Mouse (Mus musculus) frontal cortex, postnatal 36 days (tissue): ENCODE results near the gene Ift43.

ENCODE experiments used
- DNase-seq, 2 experiments: peaks; one replicate each; pipeline ENCODE4 v3.0.0; 2022; ENCODE audit warnings: low spot score in 2 of 2

Gene Ift43

DNA sequence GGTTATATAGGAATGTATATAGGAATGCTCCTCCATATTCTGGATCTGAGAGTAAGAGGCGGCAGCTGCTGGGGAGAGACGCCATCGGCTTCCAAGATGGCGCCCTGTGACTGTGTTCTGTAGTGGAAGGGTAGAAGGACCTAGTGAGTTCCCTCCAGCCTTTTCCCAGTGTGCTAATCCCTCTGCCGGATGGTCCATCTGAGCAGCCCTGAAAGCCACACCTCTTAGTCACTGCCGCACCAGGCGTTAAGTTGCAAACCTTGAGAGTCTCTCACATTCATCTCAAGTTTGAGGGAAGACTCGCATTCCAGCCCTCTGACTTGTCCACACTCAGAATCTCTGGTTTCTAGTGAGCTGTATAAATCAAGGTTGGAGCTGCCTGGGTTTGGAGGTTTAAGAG is 46.7 kb downstream of the Ift43 start:
- DNase-seq: no peak

GRCm38 (mm10) chr12:86129696-86130095 is 47.4 kb downstream of the Ift43 start:
- DNase-seq: no peak

DNA sequence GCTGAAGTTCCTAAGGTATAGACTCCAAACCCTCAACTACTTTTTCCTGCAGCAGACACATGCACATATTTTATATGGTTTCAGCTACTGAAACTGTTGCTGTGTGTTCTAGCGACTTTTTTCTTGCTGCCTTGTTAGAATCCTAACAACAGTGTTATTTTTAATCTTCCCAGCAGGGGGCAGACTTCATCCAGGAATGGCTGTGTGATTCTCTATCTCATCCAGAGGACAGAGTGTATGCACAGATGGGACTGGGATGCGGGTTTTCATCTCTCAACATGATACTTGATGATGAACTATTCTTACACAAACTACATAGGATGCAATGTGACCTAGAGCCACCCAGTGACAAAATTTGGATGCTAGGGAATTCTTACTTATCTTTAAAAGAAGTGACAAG is 50.5 kb downstream of the Ift43 start:
- DNase-seq: peak; percentile 60 to 87

- no peak for DNase-seq
Measured at GRCm38 (mm10) chr12:86135691-86136090, 53.4 kb downstream of the Ift43 start.

GRCm38 (mm10) chr12:86138696-86139095 is 56.4 kb downstream of the Ift43 start:
- DNase-seq: no peak

- no peak for DNase-seq
Measured at GRCm38 (mm10) chr12:86142389-86142788, 60.0 kb downstream of the Ift43 start.

- DNase-seq: no peak
Measured at GRCm38 (mm10) chr12:86146246-86146645, 63.9 kb downstream of the Ift43 start.

- no peak for DNase-seq
Measured at GRCm38 (mm10) chr12:86148271-86148670, 65.9 kb downstream of the Ift43 start.

GRCm38 (mm10) chr12:86149087-86149486 is 66.7 kb downstream of the Ift43 start:
- DNase-seq: no peak

- DNase-seq: no peak
Measured at GRCm38 (mm10) chr12:86151941-86152340, 69.6 kb downstream of the Ift43 start.

- no peak for DNase-seq
Measured at GRCm38 (mm10) chr12:86153213-86153957, 71.0 kb downstream of the Ift43 start.

GRCm38 (mm10) chr12:86155176-86155575 is 72.8 kb downstream of the Ift43 start:
- DNase-seq: no peak

GRCm38 (mm10) chr12:86157166-86157565 is 74.8 kb downstream of the Ift43 start:
- DNase-seq: no peak

GRCm38 (mm10) chr12:86157894-86158444 is 75.6 kb downstream of the Ift43 start:
- DNase-seq: peak; percentile 45 to 75

DNA sequence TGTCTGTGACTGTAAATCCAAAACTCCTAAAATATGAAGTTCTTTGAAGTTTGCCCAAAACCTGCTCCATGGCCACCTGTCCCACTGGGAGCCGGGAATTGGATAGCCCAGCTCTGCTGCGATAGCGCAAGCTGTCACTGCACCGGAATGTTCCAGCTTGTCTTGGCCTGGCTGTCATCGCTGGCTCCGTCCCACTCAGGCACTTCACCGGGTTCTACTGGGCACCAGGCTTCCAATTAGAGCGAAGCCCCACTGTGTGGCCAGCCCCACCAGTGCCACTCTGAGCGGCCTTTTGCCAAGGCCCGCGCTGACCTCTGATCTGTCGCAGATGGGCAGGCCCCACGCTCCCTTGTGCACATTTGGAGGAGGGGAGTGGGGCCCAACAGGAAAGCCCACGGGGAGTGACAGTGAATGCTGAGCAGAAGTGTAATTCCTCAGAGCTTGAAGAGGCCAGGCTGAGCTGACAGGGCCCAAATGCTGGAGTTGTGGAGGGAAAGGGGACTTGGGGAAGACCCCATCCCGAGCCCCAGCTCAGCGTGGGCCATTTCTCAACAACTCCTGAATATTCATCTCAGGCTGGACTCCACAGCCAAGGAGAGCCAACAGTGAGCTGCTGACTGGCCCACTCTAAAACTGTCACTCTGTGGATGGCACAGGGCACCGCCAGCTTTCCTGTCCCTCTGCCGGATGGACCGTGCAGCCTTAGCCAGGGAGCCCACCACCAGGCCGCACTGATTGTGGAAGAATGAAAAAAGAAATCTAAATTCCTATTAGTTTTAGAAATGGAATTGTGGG is 76.5 kb downstream of the Ift43 start:
- DNase-seq: peak; percentile 46 to 65

DNA sequence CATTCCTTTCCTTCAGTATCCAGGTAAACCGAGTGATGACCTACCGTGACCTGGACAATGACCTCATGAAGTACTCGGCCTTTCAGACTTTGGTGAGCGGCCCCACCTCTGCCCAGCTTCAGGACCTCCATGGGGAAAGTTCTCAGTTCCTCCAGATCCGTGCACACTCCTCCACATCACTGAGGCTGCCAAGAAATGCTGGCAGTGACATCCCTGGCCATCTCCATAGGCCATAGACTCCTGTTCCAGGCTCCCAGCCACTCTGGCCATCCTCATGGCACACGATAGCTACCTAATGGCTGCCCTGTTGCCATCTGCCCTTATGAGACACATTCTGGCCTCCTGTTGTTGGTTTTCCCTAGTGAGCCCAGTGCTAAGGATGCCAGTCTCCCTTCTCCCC is 79.1 kb downstream of the Ift43 start:
- no peak for DNase-seq

- no peak for DNase-seq
Measured at GRCm38 (mm10) chr12:86161942-86162341, 79.6 kb downstream of the Ift43 start.

DNA sequence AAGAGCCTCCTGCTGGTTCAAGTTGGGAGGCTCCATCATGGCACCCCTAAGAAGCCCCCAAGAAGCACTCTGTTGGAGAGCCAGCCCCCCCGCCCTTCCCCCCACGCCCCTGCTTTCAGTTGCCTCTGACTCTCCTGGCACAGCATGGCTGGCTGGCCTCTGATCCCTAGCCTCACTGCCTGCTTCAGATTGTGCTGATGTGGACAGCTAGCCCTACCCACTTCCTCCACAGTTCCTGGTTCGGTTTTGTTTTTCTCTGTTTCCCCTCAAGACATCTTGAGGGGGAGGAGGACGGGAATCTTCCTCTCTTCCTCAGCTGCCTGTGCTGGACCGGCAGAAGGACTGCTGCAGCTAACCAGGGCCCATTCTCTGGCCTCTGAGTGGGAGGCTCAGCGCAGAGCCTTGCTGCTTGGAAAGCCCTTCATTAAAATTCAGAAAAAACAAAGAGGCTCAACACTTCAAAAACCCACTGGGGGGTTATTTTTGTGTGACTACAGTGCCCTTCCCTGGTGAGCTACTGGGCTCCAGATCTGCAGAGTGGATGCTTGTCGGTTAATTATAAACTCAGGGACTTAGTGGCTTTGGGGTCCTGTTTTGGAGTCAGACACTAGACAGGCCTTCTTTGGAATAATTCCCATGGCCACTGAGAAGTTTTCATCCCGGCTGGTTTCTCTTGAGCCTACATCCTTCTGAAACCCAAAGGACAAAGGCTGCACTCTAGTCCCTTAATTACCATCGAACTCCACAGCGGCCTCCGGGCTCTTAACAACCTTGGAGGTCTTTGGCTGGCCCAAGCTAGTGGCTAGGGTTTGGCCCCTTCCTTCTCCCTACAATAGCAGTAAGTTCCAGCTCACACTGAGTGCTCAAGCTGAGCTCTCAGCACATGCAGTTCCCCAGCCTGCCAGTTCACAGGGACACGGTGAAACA is 80.8 kb downstream of the Ift43 start:
- peak in 1 of 2 experiments; percentile 25 for DNase-seq

DNA sequence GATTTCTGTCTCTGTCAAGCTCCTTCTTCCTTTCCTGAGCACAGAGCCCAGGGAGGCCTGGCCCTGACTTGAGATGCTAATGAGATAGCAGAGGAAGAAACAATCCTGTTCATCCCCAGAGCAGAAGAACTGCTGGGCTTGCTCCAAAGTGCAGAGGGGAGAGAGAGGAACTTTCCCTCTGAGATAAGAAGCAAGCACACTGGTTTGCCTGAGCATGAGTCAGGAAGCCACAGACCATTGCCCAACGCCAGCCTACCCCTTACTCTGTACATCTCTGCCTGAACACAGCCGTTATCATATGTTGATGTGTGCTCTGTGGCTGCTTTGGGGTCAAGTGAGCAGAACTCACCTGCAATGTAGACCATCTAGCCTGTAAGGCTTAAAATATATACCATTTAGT is 83.9 kb downstream of the Ift43 start:
- no peak for DNase-seq

DNA sequence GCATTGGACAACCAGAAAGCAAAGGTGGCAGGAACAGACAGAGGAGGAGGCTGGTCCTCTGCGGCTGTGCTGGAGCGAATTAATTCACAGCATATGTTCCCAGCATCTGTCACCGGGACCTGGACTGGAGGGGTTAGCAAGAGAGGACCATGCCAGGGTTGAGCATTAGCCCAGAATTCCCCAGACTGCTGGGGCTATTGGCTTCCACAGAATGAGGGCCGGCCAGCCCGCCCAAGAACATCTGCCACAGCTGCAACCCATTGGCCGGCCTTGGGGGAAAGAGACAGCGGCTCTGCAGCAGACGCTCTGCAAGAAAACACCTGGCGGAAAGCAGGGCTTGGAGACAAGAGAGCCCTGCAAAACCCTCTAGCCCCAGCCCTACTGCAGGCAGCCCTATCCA is 84.7 kb downstream of the Ift43 start:
- DNase-seq: no peak

- DNase-seq: no peak
Measured at GRCm38 (mm10) chr12:86168712-86169111, 86.4 kb downstream of the Ift43 start.

DNA sequence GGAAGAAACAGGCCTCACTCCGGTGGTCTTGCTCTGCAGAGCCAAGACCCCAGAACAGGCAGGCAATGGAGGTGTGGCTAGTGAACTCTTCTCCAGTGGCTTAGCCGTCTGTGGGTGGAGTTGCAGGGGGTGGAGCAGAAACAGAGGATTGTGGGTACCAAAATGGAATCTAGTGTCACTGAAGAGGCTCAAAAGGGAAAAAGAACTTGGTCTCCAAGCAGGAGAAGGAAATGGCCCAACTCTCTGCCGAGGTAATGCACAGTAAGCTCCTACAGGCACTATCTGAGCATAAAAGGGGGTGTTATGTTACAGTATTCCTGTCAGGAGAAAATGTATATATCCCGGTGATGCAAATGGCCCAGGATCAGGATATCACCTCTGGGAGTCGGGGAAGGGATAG is 86.9 kb downstream of the Ift43 start:
- DNase-seq: no peak
